Mouse (Mus musculus) neural tube, embryonic 13.5 days (tissue): Measurements from ENCODE around the gene Arhgap22. TPM values are rescaled to one million over a fixed set of nuclear protein-coding genes. Genes with fewer than 3 reads are reported as not detected.

ENCODE experiments used
- ATAC-seq: fragments of 200-750 bp; cut with Nextera tagmentation; 2 replicates; pipeline ENCODE4 v1.8.0; 2017; ENCODE audit warnings: low read depth, mild to moderate bottlenecking, moderate TSS enrichment, moderate library complexity
- H3K27ac ChIP-seq: fragments of 300-500 bp; sonication (generic); replicated peaks from 2 replicates; pipeline ENCODE4 v1.5.1; 2015; ENCODE audit warnings: moderate library complexity, mild to moderate bottlenecking, inconsistent platforms
- H3K27me3 ChIP-seq: fragments of 300-500 bp; sonication (generic); 2 replicates; pipeline ENCODE4 v1.6.1; 2015; ENCODE audit warnings: mild to moderate bottlenecking, inconsistent platforms
- H3K36me3 ChIP-seq: fragments of 300-500 bp; sonication (generic); 2 replicates; pipeline ENCODE4 v1.6.1; 2015; ENCODE audit warnings: mild to moderate bottlenecking, inconsistent platforms
- H3K4me1 ChIP-seq: fragments of 300-500 bp; sonication (generic); replicated peaks from 2 replicates; pipeline ENCODE4 v1.6.1; 2015; ENCODE audit warnings: inconsistent platforms
- H3K4me2 ChIP-seq: fragments of 300-500 bp; sonication (generic); 2 replicates; pipeline ENCODE4 v1.6.1; 2015; ENCODE audit warnings: inconsistent platforms, mild to moderate bottlenecking, moderate library complexity
- H3K4me3 ChIP-seq: fragments of 300-500 bp; sonication (generic); 2 replicates; pipeline ENCODE4 v1.5.1; 2015; ENCODE audit warnings: mild to moderate bottlenecking, inconsistent platforms
- H3K9ac ChIP-seq: fragments of 300-500 bp; sonication (generic); 2 replicates; pipeline ENCODE4 v1.6.1; 2015; ENCODE audit warnings: moderate library complexity, mild to moderate bottlenecking, inconsistent platforms
- H3K9me3 ChIP-seq: fragments of 300-500 bp; sonication (generic); 2 replicates; pipeline ENCODE4 v1.6.1; 2016; ENCODE audit warnings: inconsistent platforms
- WGBS: fragments of 180-500 bp; shearing (Covaris S2); methylation state at CpG from one replicate; pipeline ENCODE4 v1.1.7; 2015; 5-methylcytosine and 5-hydroxymethylcytosine counted together
- polyA plus RNA-seq: library from polyadenylated mRNA; unstranded; fragments of >200 nt; fragmentation: Nextera tagmentation; extraction: Ambion mirVana; gene quantifications from 2 replicates; pipeline ENCODE4 v1.2.1, GENCODE M21; 2015

Gene Arhgap22
- polyA plus RNA-seq, 1 experiment from 2014 or later = 9.2 TPM

GRCm38 (mm10) chr14:33319541-33320521 is 106.0 kb downstream of the Arhgap22 start:
- WGBS = under 1% methylated on average over 106 of the region's 106 CpGs
- Histone ChIP-seq H3K4me1 (peaks cover 26% of the 10 kb centered on the region), H3K36me3 (no peaks in the 10 kb centered on the region), H3K9ac (peak overlapping the region; percentile 58), H3K27ac (no peak overlapping the region), H3K9me3 (no peaks in the 10 kb centered on the region), H3K4me2 (peak overlapping the region; percentile 99), H3K4me3 (peak overlapping the region; percentile 58), H3K27me3 (peaks cover 59% of the 10 kb centered on the region)
- peak; percentile 54 for ATAC-seq

- Histone ChIP-seq H3K9me3 (no peaks in the 10 kb centered on the region), H3K4me1 (peaks cover 26% of the 10 kb centered on the region), H3K9ac (no peak overlapping the region), H3K4me3 (no peak overlapping the region; the same call in 1 of the 2 replicates), H3K27me3 (peaks cover 56% of the 10 kb centered on the region), H3K36me3 (no peaks in the 10 kb centered on the region), H3K4me2 (peak overlapping the region; percentile 99), H3K27ac (no peak overlapping the region)
- WGBS = 7% methylated on average over 7 of the region's 7 CpGs
- no peak for ATAC-seq
Measured at GRCm38 (mm10) chr14:33320856-33321255, 107.0 kb downstream of the Arhgap22 start.

DNA sequence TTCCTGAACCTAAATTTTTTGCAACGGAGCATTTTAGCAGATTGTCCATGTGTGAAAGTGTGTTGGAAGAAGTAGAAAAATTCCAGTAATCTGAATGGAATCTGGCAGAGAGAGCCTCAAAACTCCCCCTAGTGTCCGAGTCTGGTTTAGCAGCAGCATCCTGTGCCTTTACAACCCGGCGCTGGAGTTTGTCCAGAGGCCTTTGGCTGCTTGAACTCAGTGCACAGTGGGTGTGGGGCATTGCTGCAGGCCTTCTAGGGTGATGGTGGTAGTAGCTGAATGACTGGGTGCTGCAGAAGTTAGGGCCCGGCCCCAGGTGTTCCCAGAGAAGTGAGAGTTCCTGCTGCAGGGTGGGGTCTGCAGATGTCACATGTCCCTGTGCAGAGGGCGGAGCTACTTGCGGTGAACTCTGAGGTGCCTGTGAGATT is 108.8 kb downstream of the Arhgap22 start:
- Histone ChIP-seq H3K27ac (no peak overlapping the region), H3K36me3 (no peaks in the 10 kb centered on the region), H3K27me3 (peaks cover 43% of the 10 kb centered on the region), H3K9ac (no peak overlapping the region), H3K4me2 (no peak overlapping the region), H3K4me3 (no peak overlapping the region), H3K9me3 (no peaks in the 10 kb centered on the region), H3K4me1 (peaks cover 29% of the 10 kb centered on the region)
- 22% methylated on average over 7 of the region's 7 CpGs for WGBS
- no peak for ATAC-seq

- no peaks in the 10 kb centered on the region for H3K9me3 ChIP-seq
- H3K4me2 ChIP-seq = no peak overlapping the region
- no peak overlapping the region for H3K4me3 ChIP-seq
- H3K9ac ChIP-seq = no peak overlapping the region
- no peak for ATAC-seq
- WGBS = 72% methylated on average over 6 of the region's 6 CpGs
- H3K36me3 ChIP-seq = no peaks in the 10 kb centered on the region
- H3K27me3 ChIP-seq = peaks cover 26% of the 10 kb centered on the region
- peaks cover 30% of the 10 kb centered on the region for H3K4me1 ChIP-seq
- no peak overlapping the region for H3K27ac ChIP-seq
Measured at GRCm38 (mm10) chr14:33324556-33324955, 110.7 kb downstream of the Arhgap22 start.

DNA sequence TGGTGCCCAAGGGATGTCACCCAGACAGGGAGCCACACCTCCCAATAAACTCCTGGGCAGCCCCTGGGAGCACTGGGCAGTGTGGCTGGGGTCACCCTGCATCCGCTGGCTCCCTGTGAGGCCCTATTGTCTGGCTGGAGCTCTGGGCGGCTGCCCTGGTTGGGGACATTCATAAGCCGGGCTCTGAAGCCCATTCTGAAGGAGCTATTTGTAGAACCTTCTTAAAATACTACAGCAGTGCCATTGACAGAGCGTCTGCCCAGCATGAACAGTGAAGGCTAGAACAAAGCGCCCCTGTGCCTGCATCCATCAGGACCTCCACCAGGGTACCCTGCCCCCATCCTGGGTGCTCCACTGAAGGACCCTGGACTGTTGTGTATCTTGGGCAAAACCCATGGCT is 114.5 kb downstream of the Arhgap22 start:
- Histone ChIP-seq H3K4me2 (no peak overlapping the region), H3K9me3 (no peaks in the 10 kb centered on the region), H3K9ac (no peak overlapping the region), H3K27me3 (no peaks in the 10 kb centered on the region), H3K4me1 (peaks cover 13% of the 10 kb centered on the region), H3K36me3 (no peaks in the 10 kb centered on the region), H3K4me3 (no peak overlapping the region), H3K27ac (no peak overlapping the region)
- peak; percentile 54; the same call in 1 of the 2 replicates for ATAC-seq
- 28% methylated on average over 5 of the region's 5 CpGs for WGBS

DNA sequence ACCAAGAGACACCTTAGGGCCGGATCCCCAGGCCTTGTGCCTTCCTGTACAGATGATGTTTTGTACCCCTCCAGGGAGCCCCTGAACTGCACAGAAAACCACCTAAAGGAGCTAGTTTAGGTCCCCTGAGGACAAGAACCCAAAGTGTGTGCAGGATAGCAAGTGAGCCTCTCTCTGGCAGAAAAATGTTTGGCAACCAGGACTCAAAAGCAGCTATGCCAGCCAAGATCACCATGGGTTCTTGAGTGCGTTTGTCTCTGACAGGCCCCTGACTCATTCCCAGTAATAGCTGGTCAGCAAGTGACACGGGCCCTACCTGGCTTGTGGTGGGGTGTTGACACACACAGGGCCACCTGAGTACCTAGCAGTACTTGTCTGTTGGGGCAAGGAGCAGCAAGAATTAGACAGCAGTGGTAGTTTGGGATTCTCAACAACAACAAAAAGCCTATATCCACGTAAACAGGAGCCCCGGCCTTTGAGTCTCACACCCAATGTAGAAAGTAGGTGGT is 115.5 kb downstream of the Arhgap22 start:
- peaks cover 13% of the 10 kb centered on the region for H3K4me1 ChIP-seq
- ATAC-seq = no peak
- H3K9ac ChIP-seq = no peak overlapping the region
- WGBS = 88% methylated on average over 5 of the region's 5 CpGs
- H3K27me3 ChIP-seq = no peaks in the 10 kb centered on the region
- no peak overlapping the region for H3K4me2 ChIP-seq
- no peaks in the 10 kb centered on the region for H3K9me3 ChIP-seq
- no peak overlapping the region for H3K4me3 ChIP-seq
- H3K27ac ChIP-seq = no peak overlapping the region
- no peaks in the 10 kb centered on the region for H3K36me3 ChIP-seq

GRCm38 (mm10) chr14:33330986-33331385 is 117.2 kb downstream of the Arhgap22 start:
- H3K4me2 ChIP-seq = no peak overlapping the region
- no peaks in the 10 kb centered on the region for H3K36me3 ChIP-seq
- no peaks in the 10 kb centered on the region for H3K9me3 ChIP-seq
- H3K27ac ChIP-seq = no peak overlapping the region
- H3K4me3 ChIP-seq = no peak overlapping the region
- no peak for ATAC-seq
- no peak overlapping the region for H3K9ac ChIP-seq
- no peaks in the 10 kb centered on the region for H3K27me3 ChIP-seq
- peaks cover 19% of the 10 kb centered on the region for H3K4me1 ChIP-seq
- WGBS = 63% methylated on average over 4 of the region's 4 CpGs

DNA sequence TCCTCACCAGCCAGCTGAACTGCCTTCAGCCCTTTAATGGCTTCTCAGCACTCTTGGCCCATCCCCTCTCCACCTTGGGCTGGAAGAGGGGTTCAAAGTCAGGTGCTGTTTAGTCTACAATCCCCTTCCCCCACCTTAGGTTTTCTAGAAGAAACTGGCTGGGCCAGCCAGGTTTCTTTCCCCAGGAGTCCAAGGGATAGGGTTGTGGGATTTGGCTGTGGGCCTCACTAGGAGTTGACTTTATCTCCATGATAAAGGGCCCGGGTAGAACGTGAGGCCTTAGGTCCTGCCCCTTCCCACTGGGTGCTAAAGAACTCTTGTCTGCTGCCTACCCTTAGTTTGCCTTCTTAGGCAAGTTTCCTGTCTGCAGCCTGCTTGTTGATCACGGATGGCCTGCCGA is 117.8 kb downstream of the Arhgap22 start:
- no peaks in the 10 kb centered on the region for H3K27me3 ChIP-seq
- H3K9me3 ChIP-seq = no peaks in the 10 kb centered on the region
- H3K4me2 ChIP-seq = no peak overlapping the region
- WGBS = 47% methylated on average over 4 of the region's 4 CpGs
- peaks cover 19% of the 10 kb centered on the region for H3K4me1 ChIP-seq
- no peaks in the 10 kb centered on the region for H3K36me3 ChIP-seq
- no peak overlapping the region for H3K4me3 ChIP-seq
- H3K27ac ChIP-seq = no peak overlapping the region
- ATAC-seq = no peak
- H3K9ac ChIP-seq = no peak overlapping the region

DNA sequence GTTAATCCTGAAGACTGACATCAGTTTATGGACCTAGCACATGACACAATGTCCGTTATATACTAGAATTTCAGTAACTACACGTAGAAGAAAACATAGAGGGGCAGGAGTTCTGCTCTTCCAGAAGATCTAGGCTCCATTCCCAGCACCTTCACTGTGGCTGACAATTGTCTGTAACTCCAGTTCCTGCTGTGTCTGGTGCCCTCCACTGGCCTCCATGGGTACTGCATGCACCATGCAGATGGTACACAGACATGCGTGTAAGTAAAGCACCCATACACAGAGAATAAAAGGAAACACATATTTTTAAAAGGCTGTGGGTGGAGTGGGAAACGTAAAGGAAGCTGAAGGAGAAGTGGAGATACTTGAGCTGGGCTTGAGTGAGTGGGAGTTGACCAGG is 120.0 kb downstream of the Arhgap22 start:
- no peak overlapping the region for H3K9ac ChIP-seq
- H3K27ac ChIP-seq = no peak overlapping the region
- H3K27me3 ChIP-seq = no peaks in the 10 kb centered on the region
- peaks cover 6% of the 10 kb centered on the region; the same call in 1 of the 2 replicates for H3K4me1 ChIP-seq
- H3K4me3 ChIP-seq = no peak overlapping the region
- 88% methylated on average over 4 of the region's 4 CpGs for whole genome bisulfite sequencing
- no peaks in the 10 kb centered on the region for H3K9me3 ChIP-seq
- ATAC-seq = no peak
- no peaks in the 10 kb centered on the region for H3K36me3 ChIP-seq
- no peak overlapping the region for H3K4me2 ChIP-seq

- H3K36me3 ChIP-seq = no peaks in the 10 kb centered on the region
- H3K4me2 ChIP-seq = no peak overlapping the region
- H3K9me3 ChIP-seq = no peaks in the 10 kb centered on the region
- H3K4me1 ChIP-seq = peaks cover 6% of the 10 kb centered on the region; the same call in 1 of the 2 replicates
- H3K27ac ChIP-seq = no peak overlapping the region
- no peak for ATAC-seq
- no peak overlapping the region for H3K9ac ChIP-seq
- no peaks in the 10 kb centered on the region for H3K27me3 ChIP-seq
- WGBS = 82% methylated on average over 4 of the region's 4 CpGs
- no peak overlapping the region for H3K4me3 ChIP-seq
Measured at GRCm38 (mm10) chr14:33334402-33334801, 120.6 kb downstream of the Arhgap22 start.

DNA sequence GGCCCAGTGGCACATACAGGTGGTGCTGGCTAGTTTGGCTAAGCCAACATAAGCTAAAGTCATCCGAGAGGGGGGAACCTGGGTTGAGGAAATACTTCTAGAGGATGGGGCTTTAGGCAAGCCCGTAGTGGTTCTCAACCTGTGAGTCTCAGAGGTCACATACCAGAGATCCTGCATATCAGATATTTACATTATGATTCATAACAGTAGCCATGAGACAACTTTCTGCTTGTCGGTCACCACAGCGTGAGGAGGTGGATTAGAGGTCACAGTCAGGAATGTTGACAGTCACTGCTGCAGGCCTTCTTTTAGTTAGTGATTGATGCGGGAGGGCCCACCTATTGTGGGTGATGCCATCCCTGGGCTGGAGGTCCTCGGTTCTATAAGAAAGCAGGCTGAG is 121.9 kb downstream of the Arhgap22 start:
- no peak overlapping the region for H3K27ac ChIP-seq
- WGBS = 75% methylated on average over 6 of the region's 6 CpGs
- H3K9ac ChIP-seq = no peak overlapping the region
- ATAC-seq = no peak
- H3K4me1 ChIP-seq = peaks cover 6% of the 10 kb centered on the region; the same call in 1 of the 2 replicates
- no peaks in the 10 kb centered on the region for H3K27me3 ChIP-seq
- no peaks in the 10 kb centered on the region for H3K9me3 ChIP-seq
- H3K4me3 ChIP-seq = no peak overlapping the region
- H3K36me3 ChIP-seq = no peaks in the 10 kb centered on the region
- no peak overlapping the region for H3K4me2 ChIP-seq

- Histone ChIP-seq H3K9me3 (no peaks in the 10 kb centered on the region), H3K4me2 (no peak overlapping the region), H3K9ac (no peak overlapping the region), H3K4me1 (peaks cover 6% of the 10 kb centered on the region; the same call in 1 of the 2 replicates), H3K4me3 (no peak overlapping the region), H3K36me3 (no peaks in the 10 kb centered on the region), H3K27ac (no peak overlapping the region), H3K27me3 (no peaks in the 10 kb centered on the region)
- no peak for ATAC-seq
- 75% methylated on average over 5 of the region's 5 CpGs for WGBS
Measured at GRCm38 (mm10) chr14:33338684-33339083, 124.9 kb downstream of the Arhgap22 start.
